Mouse (Mus musculus) testis, adult 2 months (tissue): ENCODE measurements around the gene Gm2000.

Experiments used
- CTCF ChIP-seq: fragments of 200-500 bp; IDR thresholded peaks from 2 replicates; pipeline ENCODE4 v1.5.1; 2012; ENCODE audit warnings: low read depth, mild to moderate bottlenecking, inconsistent platforms, low read length, moderate library complexity; ENCODE audit not compliant: control insufficient read depth, insufficient read depth, insufficient replicate concordance
- POLR2A ChIP-seq: fragments of 200-500 bp; IDR thresholded peaks from 2 replicates; pipeline ENCODE4 v1.6.1; 2012; ENCODE audit warnings: low read depth, mild to moderate bottlenecking, inconsistent platforms, low read length, moderate library complexity; ENCODE audit not compliant: control insufficient read depth

- no peak for TF ChIP-seq CTCF
- TF ChIP-seq POLR2A = no peak
Observed at GRCm38 (mm10) chr1:156344433-156344832, 21.4 kb upstream of the Gm2000 start.
